Mouse (Mus musculus) neural tube, embryonic 14.5 days (tissue): ENCODE data around the gene Kmt2a. TPM values are rescaled to one million over a fixed set of nuclear protein-coding genes. Genes with fewer than 3 reads are reported as not detected.
"Not testable (repeated sequence)": the region's sequence is repeated elsewhere in the genome, so short reads cannot be mapped to it uniquely, and the experiment has no call there.

Source experiments
- ATAC-seq: fragments of 200-750 bp; cut with Nextera tagmentation; 2 replicates; pipeline ENCODE4 v1.8.0; 2017; ENCODE audit warnings: low read depth, mild to moderate bottlenecking, moderate TSS enrichment, moderate library complexity
- H3K27ac ChIP-seq: fragments of 300-500 bp; sonication (generic); 2 replicates; pipeline ENCODE4 v1.5.1; 2014; ENCODE audit warnings: low read depth, mild to moderate bottlenecking, control low read depth, low read length, moderate library complexity, mixed read lengths
- H3K27me3 ChIP-seq: fragments of 300-500 bp; sonication (generic); 2 replicates; pipeline ENCODE4 v1.6.1; 2014; ENCODE audit warnings: low read length; ENCODE audit not compliant: control insufficient read depth, insufficient read depth
- H3K36me3 ChIP-seq: fragments of 300-500 bp; sonication (generic); 2 replicates; pipeline ENCODE4 v1.6.1; 2014; ENCODE audit warnings: low read length, mixed read lengths; ENCODE audit not compliant: control insufficient read depth, insufficient read depth
- H3K4me1 ChIP-seq: fragments of 300-500 bp; sonication (generic); 2 replicates; pipeline ENCODE4 v1.6.1; 2014; ENCODE audit warnings: low read length; ENCODE audit not compliant: control insufficient read depth, insufficient read depth
- H3K4me2 ChIP-seq: fragments of 300-500 bp; sonication (generic); 2 replicates; pipeline ENCODE4 v1.6.1; 2014; ENCODE audit warnings: mild to moderate bottlenecking, low read depth, low read length, control low read depth
- H3K4me3 ChIP-seq: fragments of 300-500 bp; sonication (generic); 2 replicates; pipeline ENCODE4 v1.5.1; 2014; ENCODE audit warnings: low read depth, low read length, control low read depth, mixed read lengths
- H3K9ac ChIP-seq: fragments of 300-500 bp; sonication (generic); replicated peaks from 2 replicates; pipeline ENCODE4 v1.6.1; 2014; ENCODE audit warnings: low read depth, mild to moderate bottlenecking, control low read depth, low read length, mixed read lengths
- H3K9me3 ChIP-seq: fragments of 300-500 bp; sonication (generic); 2 replicates; pipeline ENCODE4 v1.6.1; 2016; ENCODE audit warnings: low read length; ENCODE audit not compliant: control insufficient read depth
- WGBS: fragments of 180-500 bp; shearing (Covaris S2); extraction: QIAGEN DNeasy Blood & Tissue Kit; methylation state at CpG from one replicate; pipeline ENCODE4 v1.1.7; 2014; 5-methylcytosine and 5-hydroxymethylcytosine counted together
- polyA plus RNA-seq: library from polyadenylated mRNA; unstranded; fragments of >200 nt; fragmentation: Nextera tagmentation; extraction: Ambion mirVana; gene quantifications from 2 replicates; pipeline ENCODE4 v1.2.1, GENCODE M21; 2014

Gene Kmt2a
- polyA plus RNA-seq, 1 experiment from 2014 or later, result 23.1 TPM

GRCm38 (mm10) chr9:44799102-44799957 lies 81.8 kb downstream of the Kmt2a start, which contains the start of gene Tmem25:
TSS of gene Tmem25 (minus strand) at chr9:44799307.
- peak; percentile 96 for ATAC-seq
- H3K9me3 ChIP-seq, result no peaks in the 10 kb centered on the region
- peak within 1 kb of the TSS; percentile 53 for H3K4me3 ChIP-seq
- no peaks in the 10 kb centered on the region for H3K27me3 ChIP-seq
- WGBS, result under 1% methylated on average over 59 of the region's 75 CpGs
- peak within 1 kb of the TSS; percentile 72 for H3K9ac ChIP-seq
- H3K4me1 ChIP-seq, result peaks cover 11% of the 10 kb centered on the region; the same call in 1 of the 2 replicates
- peak within 1 kb of the TSS; percentile 64 for H3K27ac ChIP-seq
- H3K4me2 ChIP-seq, result peak within 1 kb of the TSS; percentile 97
- no peaks in the 10 kb centered on the region for H3K36me3 ChIP-seq

GRCm38 (mm10) chr9:44798298-44798697 lies 82.8 kb downstream of the Kmt2a start:
- no peak for ATAC-seq
- H3K36me3 ChIP-seq, result no peaks in the 10 kb centered on the region
- H3K4me1 ChIP-seq, result peaks cover 11% of the 10 kb centered on the region; the same call in 1 of the 2 replicates
- WGBS, result 47% methylated on average over 7 of the region's 7 CpGs
- H3K9me3 ChIP-seq, result no peaks in the 10 kb centered on the region
- peak overlapping the region; percentile 97 for H3K4me2 ChIP-seq
- no peak overlapping the region for H3K27ac ChIP-seq
- H3K9ac ChIP-seq, result no peak overlapping the region; the same call in 1 of the 2 replicates
- H3K4me3 ChIP-seq, result peak overlapping the region; percentile 53
- no peaks in the 10 kb centered on the region for H3K27me3 ChIP-seq

DNA sequence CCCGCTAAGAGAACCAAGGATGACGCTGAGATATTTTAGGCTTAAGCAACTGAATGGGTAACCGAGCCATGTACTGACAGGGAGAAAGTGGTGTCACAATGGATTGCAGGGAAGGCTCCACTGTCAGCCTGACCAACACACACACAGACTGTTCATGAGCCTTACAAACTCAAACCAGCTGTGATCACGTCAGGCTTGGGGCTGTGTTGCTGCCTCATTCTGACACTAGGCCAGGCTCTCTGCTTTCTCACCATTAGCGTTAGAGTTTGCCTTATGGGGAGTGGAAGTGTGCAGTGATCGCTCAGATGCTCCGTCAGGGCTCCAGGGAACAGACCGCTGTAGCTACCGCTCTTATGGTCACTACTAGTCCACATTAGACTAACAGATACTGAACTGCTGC lies 88.3 kb downstream of the Kmt2a start:
- no peak for ATAC-seq
- Histone ChIP-seq H3K36me3 (peaks cover 32% of the 10 kb centered on the region), H3K4me2 (no peak overlapping the region), H3K9ac (no peak overlapping the region), H3K4me3 (no peak overlapping the region), H3K27ac (no peak overlapping the region), H3K27me3 (no peaks in the 10 kb centered on the region), H3K4me1 (no peaks in the 10 kb centered on the region), H3K9me3 (no peaks in the 10 kb centered on the region)
- 80% methylated on average over 9 of the region's 9 CpGs for WGBS

DNA sequence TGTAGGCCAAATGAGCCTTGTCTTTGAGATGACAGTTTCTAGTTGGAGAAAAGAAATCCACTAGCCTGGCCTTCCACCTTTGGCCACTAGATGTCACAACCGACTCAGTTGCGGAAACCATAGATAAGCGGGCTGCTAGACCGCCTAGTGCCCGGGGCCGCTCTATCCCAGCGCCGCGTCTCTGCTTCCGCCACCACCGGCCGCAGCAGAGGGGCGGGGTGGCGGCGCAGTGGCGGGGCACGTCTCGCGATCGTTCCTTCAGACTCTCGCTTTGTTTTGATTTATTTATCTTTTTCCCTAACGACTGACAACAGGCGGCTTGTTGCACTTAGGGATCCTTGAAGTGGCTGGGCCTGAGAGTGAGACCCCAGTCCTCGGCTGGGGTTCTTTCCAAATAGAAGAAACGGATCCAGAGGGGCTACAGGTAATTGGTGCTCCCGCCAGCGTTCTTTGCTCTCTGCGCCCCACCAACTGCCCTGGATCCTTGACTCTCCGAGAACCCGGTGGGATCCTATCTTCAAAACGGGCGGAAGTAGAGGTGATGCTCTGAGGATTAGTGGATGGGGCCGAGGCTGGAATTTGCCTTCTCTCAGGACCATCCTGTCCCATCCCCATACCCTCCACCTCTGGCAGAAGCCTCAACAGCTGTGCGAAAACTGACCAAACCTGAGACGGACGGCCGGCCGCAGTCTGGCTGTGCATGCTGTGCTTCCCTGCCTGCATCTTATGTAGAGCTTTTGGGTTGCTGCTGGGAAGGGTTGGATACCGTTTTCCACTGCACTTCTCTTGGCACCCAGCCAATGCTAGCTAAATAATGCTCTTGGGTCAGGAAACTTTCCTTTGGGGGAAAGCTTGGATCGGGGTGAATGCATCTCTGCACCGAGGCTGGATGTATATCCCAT lies 108.1 kb downstream of the Kmt2a start:
- Histone ChIP-seq H3K27ac (peak overlapping the region; percentile 74), H3K27me3 (no peaks in the 10 kb centered on the region), H3K9ac (peak overlapping the region; percentile 71), H3K9me3 (no peaks in the 10 kb centered on the region), H3K4me1 (peaks cover 9% of the 10 kb centered on the region), H3K36me3 (peaks cover 5% of the 10 kb centered on the region; the same call in 1 of the 2 replicates), H3K4me3 (peak overlapping the region; percentile 56), H3K4me2 (peak overlapping the region; percentile 68)
- peak; percentile 99 for ATAC-seq
- under 1% methylated on average over 41 of the region's 41 CpGs for WGBS

GRCm38 (mm10) chr9:44772392-44772749 lies 108.7 kb downstream of the Kmt2a start:
- Histone ChIP-seq H3K9ac (no peak overlapping the region), H3K9me3 (no peaks in the 10 kb centered on the region), H3K27ac (peak overlapping the region; percentile 53; the same call in 1 of the 2 replicates), H3K27me3 (no peaks in the 10 kb centered on the region), H3K36me3 (peaks cover 5% of the 10 kb centered on the region; the same call in 1 of the 2 replicates), H3K4me3 (no peak overlapping the region; the same call in 1 of the 2 replicates), H3K4me2 (no peak overlapping the region), H3K4me1 (peaks cover 9% of the 10 kb centered on the region)
- WGBS, result 21% methylated on average over 5 of the region's 5 CpGs
- no peak for ATAC-seq

DNA sequence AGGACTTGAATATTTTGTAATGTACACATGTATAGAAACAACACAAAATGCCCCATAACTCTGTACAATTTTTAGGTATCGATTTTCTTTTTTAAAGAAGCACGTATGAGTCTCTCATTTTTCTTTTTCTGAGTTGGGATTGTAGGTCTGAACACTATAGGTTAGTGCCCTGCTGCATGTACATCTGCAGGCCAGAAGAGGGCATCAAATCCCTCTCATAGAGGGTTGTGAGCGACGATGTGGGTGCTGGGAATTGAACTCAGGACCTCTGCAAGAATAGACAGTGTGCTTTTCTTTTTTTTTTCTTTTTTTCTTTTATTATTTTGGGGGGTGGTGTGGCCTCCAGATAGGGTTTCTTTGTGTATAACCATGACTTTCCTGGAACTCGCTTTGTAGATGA lies 109.7 kb downstream of the Kmt2a start:
- no peaks in the 10 kb centered on the region for H3K9me3 ChIP-seq
- peaks cover 13% of the 10 kb centered on the region for H3K4me1 ChIP-seq
- no peak overlapping the region for H3K4me3 ChIP-seq
- H3K27ac ChIP-seq, result no peak overlapping the region
- H3K27me3 ChIP-seq, result no peaks in the 10 kb centered on the region
- 94% methylated on average over 5 of the region's 5 CpGs for whole genome bisulfite sequencing
- no peaks in the 10 kb centered on the region for H3K36me3 ChIP-seq
- no peak overlapping the region for H3K4me2 ChIP-seq
- no peak for ATAC-seq
- H3K9ac ChIP-seq, result no peak overlapping the region

- peak overlapping the region; percentile 16; the same call in 1 of the 2 replicates for H3K27ac ChIP-seq
- 44% methylated on average over 7 of the region's 9 CpGs for WGBS
- 0 out of 2 replicates have a peak, but pooled peaks have one; percentile 4 for ATAC-seq
- peak overlapping the region; percentile 96 for H3K4me3 ChIP-seq
- peaks cover 17% of the 10 kb centered on the region; the same call in 1 of the 2 replicates for H3K4me1 ChIP-seq
- not testable (repeated sequence) for H3K9me3 ChIP-seq, H3K36me3 ChIP-seq, H3K9ac ChIP-seq, H3K27me3 ChIP-seq
- peak overlapping the region; percentile 31 for H3K4me2 ChIP-seq
Measured at GRCm38 (mm10) chr9:44768029-44768394, 113.1 kb downstream of the Kmt2a start.

GRCm38 (mm10) chr9:44767101-44768028 lies 113.7 kb downstream of the Kmt2a start, which contains the start of the genes Arcn1 and Ift46:
TSS of gene Arcn1 (minus strand) at chr9:44767845.
TSS of gene Ift46 (plus strand) at chr9:44767908.
- Histone ChIP-seq H3K9ac (peak within 1 kb of the TSS; percentile 87), H3K9me3 (no peaks in the 10 kb centered on the region), H3K4me3 (peak within 1 kb of the TSS; percentile 96), H3K4me2 (peak within 1 kb of the TSS; percentile 71), H3K36me3 (no peaks in the 10 kb centered on the region), H3K27ac (peak within 1 kb of the TSS; percentile 92), H3K27me3 (no peaks in the 10 kb centered on the region), H3K4me1 (peaks cover 17% of the 10 kb centered on the region; the same call in 1 of the 2 replicates)
- ATAC-seq, result peak; percentile 89
- WGBS, result under 1% methylated on average over 74 of the region's 82 CpGs
